Mouse (Mus musculus): ENCODE data around the gene Uba6. TPM values are rescaled to one million over a fixed set of nuclear protein-coding genes. Genes with fewer than 3 reads are reported as not detected.

The Uba6 gene
- polyA plus RNA-seq, 1 experiment from 2014 or later, result 12.7 TPM

DNA sequence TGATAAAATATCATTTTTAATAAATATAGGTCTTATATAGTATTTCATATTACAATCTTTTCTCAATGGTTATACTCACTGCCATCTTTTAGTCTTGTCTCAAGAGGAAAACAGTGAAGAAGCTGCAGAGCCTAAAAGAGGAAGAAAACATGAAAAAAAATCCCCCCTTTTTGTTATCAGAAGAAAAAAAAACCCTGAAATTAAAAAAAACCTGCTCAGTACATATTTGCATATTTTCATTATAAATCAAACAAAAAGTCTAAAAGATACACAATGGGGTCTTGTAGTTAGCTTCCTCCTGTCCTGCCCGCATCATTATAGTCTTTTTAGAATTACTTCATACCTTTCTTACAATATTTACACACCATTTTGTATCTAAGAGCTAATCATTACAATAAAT lies 43.9 kb downstream of the Uba6 start:
- no peak for ATAC-seq (ENCODE audit: low read depth)

GRCm38 (mm10) chr5:86118457-86119094 lies 54.0 kb downstream of the Uba6 start:
- Histone ChIP-seq H3K27ac (ENCODE audit: low read length) (no peak overlapping the region), H3K36me3 (ENCODE audit: control insufficient read depth, insufficient read depth, low read length) (peaks cover 9% of the 10 kb centered on the region), H3K4me1 (replicated peaks; ENCODE audit: control insufficient read depth, insufficient read depth, low read length) (no peaks in the 10 kb centered on the region), H3K4me2 (ENCODE audit: low read depth, low read length) (no peak overlapping the region), H3K9me3 (ENCODE audit: control insufficient read depth, low read length) (no peaks in the 10 kb centered on the region), H3K9ac (ENCODE audit: low read length) (no peak overlapping the region), H3K4me3 (ENCODE audit: low read length) (no peak overlapping the region), H3K27me3 (ENCODE audit: control insufficient read depth, insufficient read depth, low read depth, low read length) (no peaks in the 10 kb centered on the region)
- ATAC-seq (ENCODE audit: low read depth), result no peak
- 88% methylated on average over 9 of the region's 9 CpGs for WGBS

More for the DNA sequence above, 43.9 kb downstream of the Uba6 start:
- Histone ChIP-seq H3K27ac (ENCODE audit: low read length) (no peak overlapping the region), H3K4me1 (replicated peaks; ENCODE audit: control insufficient read depth, insufficient read depth, low read length) (no peaks in the 10 kb centered on the region), H3K27me3 (ENCODE audit: control insufficient read depth, insufficient read depth, low read depth, low read length) (no peaks in the 10 kb centered on the region), H3K9me3 (ENCODE audit: control insufficient read depth, low read length) (no peaks in the 10 kb centered on the region), H3K9ac (ENCODE audit: low read length) (no peak overlapping the region), H3K4me2 (ENCODE audit: low read depth, low read length) (no peak overlapping the region), H3K36me3 (ENCODE audit: control insufficient read depth, insufficient read depth, low read length) (peaks cover 15% of the 10 kb centered on the region; the same call in 1 of the 2 replicates), H3K4me3 (ENCODE audit: low read length) (no peak overlapping the region)
- 93% methylated on average over 1 of the region's 1 CpGs for WGBS

- no peak overlapping the region for H3K27ac ChIP-seq (ENCODE audit: low read length)
- peaks cover 9% of the 10 kb centered on the region for H3K36me3 ChIP-seq (ENCODE audit: control insufficient read depth, insufficient read depth, low read length)
- no peak overlapping the region for H3K4me2 ChIP-seq (ENCODE audit: low read depth, low read length)
- H3K4me1 ChIP-seq (replicated peaks; ENCODE audit: control insufficient read depth, insufficient read depth, low read length), result no peaks in the 10 kb centered on the region
- 57% methylated on average over 1 of the region's 1 CpGs for WGBS
- H3K27me3 ChIP-seq (ENCODE audit: control insufficient read depth, insufficient read depth, low read depth, low read length), result no peaks in the 10 kb centered on the region
- H3K9ac ChIP-seq (ENCODE audit: low read length), result no peak overlapping the region
- H3K9me3 ChIP-seq (ENCODE audit: control insufficient read depth, low read length), result no peaks in the 10 kb centered on the region
- no peak for ATAC-seq (ENCODE audit: low read depth)
- no peak overlapping the region for H3K4me3 ChIP-seq (ENCODE audit: low read length)
Measured at GRCm38 (mm10) chr5:86113997-86114396, 58.6 kb downstream of the Uba6 start.

DNA sequence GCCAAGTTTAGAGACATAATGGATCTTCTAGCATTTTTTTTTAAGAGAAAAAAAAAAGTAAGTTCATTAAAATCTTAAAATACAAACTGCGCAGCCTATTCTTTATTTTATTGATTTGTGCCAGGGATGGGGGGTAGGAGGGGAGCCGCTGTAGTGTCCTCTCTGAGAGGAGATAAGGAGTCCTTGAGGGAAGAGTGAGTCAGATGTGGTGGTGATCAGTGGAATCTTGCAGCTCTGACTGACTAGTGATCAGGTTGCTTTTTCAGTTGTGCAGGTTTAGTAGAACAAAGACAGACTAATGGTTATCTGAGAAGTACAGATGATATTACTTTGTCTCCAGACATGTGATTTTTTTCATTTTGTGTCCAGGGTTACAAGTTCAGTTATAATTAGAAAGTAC lies 59.6 kb downstream of the Uba6 start:
- H3K9me3 ChIP-seq (ENCODE audit: control insufficient read depth, low read length), result no peaks in the 10 kb centered on the region
- H3K4me3 ChIP-seq (ENCODE audit: low read length), result no peak overlapping the region
- H3K4me1 ChIP-seq (replicated peaks; ENCODE audit: control insufficient read depth, insufficient read depth, low read length), result no peaks in the 10 kb centered on the region
- H3K9ac ChIP-seq (ENCODE audit: low read length), result no peak overlapping the region
- 90% methylated on average over 2 of the region's 2 CpGs for WGBS
- no peak for ATAC-seq (ENCODE audit: low read depth)
- H3K36me3 ChIP-seq (ENCODE audit: control insufficient read depth, insufficient read depth, low read length), result peaks cover 5% of the 10 kb centered on the region
- no peaks in the 10 kb centered on the region for H3K27me3 ChIP-seq (ENCODE audit: control insufficient read depth, insufficient read depth, low read depth, low read length)
- H3K27ac ChIP-seq (ENCODE audit: low read length), result no peak overlapping the region
- no peak overlapping the region for H3K4me2 ChIP-seq (ENCODE audit: low read depth, low read length)

- H3K4me3 ChIP-seq (ENCODE audit: low read length), result no peak overlapping the region
- WGBS, result 91% methylated on average over 1 of the region's 1 CpGs
Measured at GRCm38 (mm10) chr5:86111074-86111473, 61.5 kb downstream of the Uba6 start.

GRCm38 (mm10) chr5:86106610-86107009 lies 66.0 kb downstream of the Uba6 start:
- H3K4me2 ChIP-seq (ENCODE audit: low read depth, low read length), result no peak overlapping the region
- no peak overlapping the region for H3K4me3 ChIP-seq (ENCODE audit: low read length)
- H3K4me1 ChIP-seq (replicated peaks; ENCODE audit: control insufficient read depth, insufficient read depth, low read length), result no peaks in the 10 kb centered on the region
- ATAC-seq (ENCODE audit: low read depth), result no peak
- H3K27ac ChIP-seq (ENCODE audit: low read length), result no peak overlapping the region
- 77% methylated on average over 2 of the region's 2 CpGs for WGBS
- H3K36me3 ChIP-seq (ENCODE audit: control insufficient read depth, insufficient read depth, low read length), result peaks cover 2% of the 10 kb centered on the region; the same call in 1 of the 2 replicates
- no peaks in the 10 kb centered on the region for H3K9me3 ChIP-seq (ENCODE audit: control insufficient read depth, low read length)
- no peak overlapping the region for H3K9ac ChIP-seq (ENCODE audit: low read length)
- no peaks in the 10 kb centered on the region for H3K27me3 ChIP-seq (ENCODE audit: control insufficient read depth, insufficient read depth, low read depth, low read length)

More at GRCm38 (mm10) chr5:86111074-86111473, 61.5 kb downstream of the Uba6 start:
- no peaks in the 10 kb centered on the region for H3K9me3 ChIP-seq (ENCODE audit: control insufficient read depth, low read length)
- no peak overlapping the region for H3K4me2 ChIP-seq (ENCODE audit: low read depth, low read length)
- peaks cover 6% of the 10 kb centered on the region for H3K36me3 ChIP-seq (ENCODE audit: control insufficient read depth, insufficient read depth, low read length)
- H3K4me1 ChIP-seq (replicated peaks; ENCODE audit: control insufficient read depth, insufficient read depth, low read length), result no peaks in the 10 kb centered on the region
- no peaks in the 10 kb centered on the region for H3K27me3 ChIP-seq (ENCODE audit: control insufficient read depth, insufficient read depth, low read depth, low read length)
- H3K9ac ChIP-seq (ENCODE audit: low read length), result no peak overlapping the region
- ATAC-seq (ENCODE audit: low read depth), result no peak
- no peak overlapping the region for H3K27ac ChIP-seq (ENCODE audit: low read length)

GRCm38 (mm10) chr5:86102176-86102575 lies 70.4 kb downstream of the Uba6 start:
- H3K27ac ChIP-seq (ENCODE audit: low read length), result no peak overlapping the region
- no peak overlapping the region for H3K4me3 ChIP-seq (ENCODE audit: low read length)
- 93% methylated on average over 2 of the region's 2 CpGs for WGBS
- H3K27me3 ChIP-seq (ENCODE audit: control insufficient read depth, insufficient read depth, low read depth, low read length), result no peaks in the 10 kb centered on the region
- no peak for ATAC-seq (ENCODE audit: low read depth)
- H3K36me3 ChIP-seq (ENCODE audit: control insufficient read depth, insufficient read depth, low read length), result no peaks in the 10 kb centered on the region
- H3K9me3 ChIP-seq (ENCODE audit: control insufficient read depth, low read length), result no peaks in the 10 kb centered on the region
- H3K4me1 ChIP-seq (replicated peaks; ENCODE audit: control insufficient read depth, insufficient read depth, low read length), result no peaks in the 10 kb centered on the region
- no peak overlapping the region for H3K9ac ChIP-seq (ENCODE audit: low read length)
- no peak overlapping the region for H3K4me2 ChIP-seq (ENCODE audit: low read depth, low read length)

- no peak for ATAC-seq (ENCODE audit: low read depth)
- WGBS, result 66% methylated on average over 3 of the region's 3 CpGs
Measured at GRCm38 (mm10) chr5:86100621-86101020, 72.0 kb downstream of the Uba6 start.

DNA sequence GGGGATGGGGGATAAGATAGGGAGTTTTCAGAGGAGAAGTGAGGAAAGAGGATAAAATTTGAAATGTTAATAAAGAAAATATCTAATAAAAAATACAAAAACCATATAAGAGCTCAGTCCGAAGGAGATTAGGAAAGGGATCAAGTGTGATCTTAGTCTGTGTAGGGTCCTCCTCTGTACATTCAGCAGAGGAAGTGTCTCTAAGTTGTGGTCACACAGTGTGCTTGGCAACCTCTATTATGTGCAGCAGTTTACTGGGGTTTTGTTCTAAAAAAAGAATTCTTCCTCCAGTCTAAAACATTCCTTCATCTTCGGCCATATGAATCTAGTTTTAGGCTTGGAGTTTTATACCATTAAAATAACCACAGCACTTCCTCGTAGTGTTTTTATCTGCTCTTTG lies 73.6 kb downstream of the Uba6 start:
- no peak overlapping the region for H3K4me3 ChIP-seq (ENCODE audit: low read length)
- 83% methylated on average over 3 of the region's 3 CpGs for WGBS
- H3K27me3 ChIP-seq (ENCODE audit: control insufficient read depth, insufficient read depth, low read depth, low read length), result no peaks in the 10 kb centered on the region
- no peak overlapping the region for H3K9ac ChIP-seq (ENCODE audit: low read length)
- no peaks in the 10 kb centered on the region for H3K4me1 ChIP-seq (replicated peaks; ENCODE audit: control insufficient read depth, insufficient read depth, low read length)
- no peak overlapping the region for H3K27ac ChIP-seq (ENCODE audit: low read length)
- H3K9me3 ChIP-seq (ENCODE audit: control insufficient read depth, low read length), result no peaks in the 10 kb centered on the region
- H3K4me2 ChIP-seq (ENCODE audit: low read depth, low read length), result no peak overlapping the region
- H3K36me3 ChIP-seq (ENCODE audit: control insufficient read depth, insufficient read depth, low read length), result no peaks in the 10 kb centered on the region
- ATAC-seq (ENCODE audit: low read depth), result no peak

More at GRCm38 (mm10) chr5:86100621-86101020, 72.0 kb downstream of the Uba6 start:
- Histone ChIP-seq H3K36me3 (ENCODE audit: control insufficient read depth, insufficient read depth, low read length) (no peaks in the 10 kb centered on the region), H3K27ac (ENCODE audit: low read length) (no peak overlapping the region), H3K9ac (ENCODE audit: low read length) (no peak overlapping the region), H3K9me3 (ENCODE audit: control insufficient read depth, low read length) (no peaks in the 10 kb centered on the region), H3K27me3 (ENCODE audit: control insufficient read depth, insufficient read depth, low read depth, low read length) (no peaks in the 10 kb centered on the region), H3K4me3 (ENCODE audit: low read length) (no peak overlapping the region), H3K4me2 (ENCODE audit: low read depth, low read length) (no peak overlapping the region), H3K4me1 (replicated peaks; ENCODE audit: control insufficient read depth, insufficient read depth, low read length) (no peaks in the 10 kb centered on the region)
